Mouse (Mus musculus) testis, postnatal 10 days (tissue): ENCODE measurements around the gene Syt16.

Experiments used
- DNase-seq: peaks from one replicate; pipeline ENCODE4 v3.0.0; 2021; ENCODE audit warnings: low spot score

The Syt16 gene

DNA sequence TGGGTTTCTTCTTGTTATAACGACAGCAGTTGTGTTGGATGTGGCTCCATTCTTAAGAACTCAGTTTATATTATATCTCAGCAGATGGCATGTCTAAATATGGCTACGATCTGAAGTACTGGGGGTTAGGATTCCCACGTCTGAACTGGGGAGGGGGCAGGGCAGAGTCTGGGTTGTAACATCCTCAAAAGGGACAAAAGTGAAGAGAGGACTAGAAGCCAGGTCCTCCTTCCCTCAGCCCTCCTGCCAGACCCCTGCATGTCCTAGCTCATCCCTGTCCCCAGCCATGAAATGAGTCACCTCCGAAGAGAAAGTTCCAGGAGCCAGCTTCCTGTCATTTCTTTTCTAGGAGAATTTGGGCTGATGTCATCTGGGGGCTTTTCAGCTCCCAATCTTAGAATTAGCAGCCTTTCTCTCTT lies 111.2 kb downstream of the Syt16 start:
- DNase-seq = no peak

GRCm38 (mm10) chr12:74109462-74110068 lies 112.1 kb downstream of the Syt16 start:
- DNase-seq = no peak

DNA sequence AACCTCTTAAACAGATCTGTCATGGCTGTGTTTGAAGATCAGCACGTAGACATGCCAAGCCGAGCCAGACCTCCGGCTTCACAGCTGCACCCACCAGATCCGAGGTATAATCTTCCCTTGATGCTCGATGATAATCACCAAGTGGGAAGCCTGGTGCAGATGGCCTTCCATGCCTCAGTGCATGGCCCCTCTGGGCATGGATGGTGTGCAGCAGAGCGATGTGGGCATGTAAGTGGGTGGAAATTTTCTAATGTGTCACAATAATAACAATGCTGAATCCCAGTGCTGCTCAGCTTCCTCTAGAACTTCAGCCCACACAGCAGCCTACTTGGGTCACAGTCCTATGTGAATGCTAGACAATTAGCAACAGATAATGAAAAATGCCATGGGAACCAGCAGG lies 119.4 kb downstream of the Syt16 start:
- no peak for DNase-seq

DNA sequence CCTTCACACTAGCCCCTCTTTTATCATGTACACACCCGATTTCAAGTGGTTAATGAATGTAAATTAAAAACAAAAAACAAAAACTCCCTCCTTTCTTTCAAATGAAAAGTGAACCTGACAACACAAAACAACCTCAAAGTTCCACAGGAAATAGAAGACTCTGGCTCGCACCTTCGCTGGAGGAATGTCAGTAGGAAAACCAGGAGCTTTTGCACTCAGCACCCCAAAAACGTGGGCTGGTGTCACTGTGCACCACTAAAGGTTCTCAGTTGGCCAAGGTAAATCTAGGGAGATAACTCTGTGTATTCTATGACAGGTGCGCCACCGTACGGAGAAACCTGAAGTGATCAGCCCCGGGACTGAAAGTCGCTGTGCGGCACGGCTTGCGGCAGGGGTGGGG lies 128.3 kb downstream of the Syt16 start:
- DNase-seq = no peak

GRCm38 (mm10) chr12:74128229-74128628 lies 130.8 kb downstream of the Syt16 start:
- no peak for DNase-seq

DNA sequence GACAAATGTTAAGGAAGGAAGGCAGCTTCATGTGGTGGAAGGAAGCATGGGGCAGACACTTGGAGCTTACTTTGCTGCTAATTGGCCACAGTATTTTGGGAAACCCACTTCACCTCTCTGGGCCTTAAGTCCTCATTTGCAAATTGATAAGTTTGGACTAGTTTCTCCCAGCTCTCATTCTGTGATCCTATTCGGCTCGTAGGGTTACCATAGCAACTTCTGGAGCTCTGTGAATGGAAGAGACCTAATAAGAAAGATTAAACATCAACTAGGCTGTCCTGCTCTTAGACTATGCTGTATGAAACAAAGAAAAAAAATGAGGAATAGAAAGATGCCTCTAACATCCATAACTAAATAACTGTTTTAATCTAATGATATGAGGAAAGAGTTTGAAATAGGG lies 134.3 kb downstream of the Syt16 start:
- DNase-seq = no peak

- DNase-seq = no peak
These were observed 144.7 kb downstream of the Syt16 start for GRCm38 (mm10) chr12:74142147-74142546.

DNA sequence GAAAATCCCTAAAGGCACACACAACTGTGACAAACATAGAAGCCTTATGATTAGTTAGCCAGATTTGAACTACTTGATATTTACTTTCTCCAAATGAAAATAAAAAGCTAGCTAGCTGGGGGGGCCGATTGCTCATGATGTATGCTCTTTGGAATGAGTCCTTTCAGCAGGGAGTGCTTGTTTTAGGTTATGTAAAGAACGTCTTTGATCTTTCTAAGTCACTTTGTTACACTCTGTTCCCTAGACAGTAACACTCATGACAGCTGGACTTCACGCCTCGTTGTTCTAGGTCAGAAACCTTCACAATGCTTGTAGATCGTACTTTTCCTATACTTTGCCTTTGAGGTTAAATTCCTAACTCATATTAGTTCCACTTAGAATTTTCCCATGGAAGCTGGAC lies 146.9 kb downstream of the Syt16 start:
- DNase-seq = no peak

DNA sequence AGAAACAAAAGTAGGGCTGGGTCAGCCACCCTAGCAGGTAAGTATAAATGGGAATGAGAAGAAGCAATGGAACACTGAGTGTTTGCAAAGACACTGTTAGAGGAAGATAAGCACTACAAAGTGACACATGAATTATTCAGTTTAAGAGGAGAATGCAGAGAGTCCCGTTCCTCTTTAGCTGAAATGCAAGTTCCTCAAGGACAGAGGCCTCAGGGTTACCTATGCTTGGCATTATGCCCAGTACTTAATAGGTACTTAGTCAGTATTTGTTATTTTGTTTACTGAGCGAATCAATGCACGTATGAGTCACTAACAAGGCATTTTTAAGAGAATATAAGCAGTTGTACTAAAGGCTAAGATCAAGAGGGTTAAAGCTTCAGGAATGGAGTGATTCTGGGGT lies 163.3 kb downstream of the Syt16 start:
- no peak for DNase-seq

DNA sequence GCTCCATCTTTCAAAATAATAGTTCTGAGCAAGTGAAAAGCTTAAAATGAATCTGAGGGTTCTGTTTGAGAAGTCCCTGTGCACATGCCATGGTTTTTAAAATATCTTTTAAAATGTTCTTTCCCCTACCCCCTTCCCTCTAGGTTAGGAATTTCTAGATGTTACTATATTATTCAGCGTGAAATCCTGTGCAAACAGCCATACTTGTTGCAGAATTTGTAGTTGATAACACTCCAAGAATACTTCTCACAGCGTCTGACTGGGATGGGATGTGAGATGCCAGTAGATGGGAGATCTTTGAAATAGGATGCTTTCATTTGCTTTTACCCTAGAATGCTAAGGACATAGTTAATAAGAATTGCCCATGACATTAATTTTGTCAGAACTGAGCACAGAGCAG lies 165.6 kb downstream of the Syt16 start:
- no peak for DNase-seq

- DNase-seq = no peak
These were observed 173.8 kb downstream of the Syt16 start for GRCm38 (mm10) chr12:74171257-74171656.

DNA sequence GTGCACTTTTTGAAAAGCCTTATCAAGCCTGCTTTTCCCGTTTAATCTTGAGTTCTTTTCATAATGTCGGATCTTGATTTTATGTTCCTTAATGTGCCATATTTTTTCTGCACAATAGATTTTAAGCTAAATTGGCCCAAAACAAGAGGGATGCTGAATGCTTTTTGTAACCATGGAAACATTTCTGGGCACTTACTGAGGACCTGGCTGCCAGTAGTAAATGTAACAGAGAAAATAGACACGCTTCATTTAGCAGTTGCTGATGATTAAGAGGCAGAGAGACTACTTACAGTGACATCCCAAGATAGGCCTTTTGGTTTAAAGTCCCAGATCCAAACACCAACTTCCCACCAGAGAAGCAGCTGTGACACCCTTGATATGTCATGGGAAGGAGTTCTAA lies 176.4 kb downstream of the Syt16 start:
- no peak for DNase-seq

- no peak for DNase-seq
These were observed 187.1 kb downstream of the Syt16 start for GRCm38 (mm10) chr12:74184596-74184995.

DNA sequence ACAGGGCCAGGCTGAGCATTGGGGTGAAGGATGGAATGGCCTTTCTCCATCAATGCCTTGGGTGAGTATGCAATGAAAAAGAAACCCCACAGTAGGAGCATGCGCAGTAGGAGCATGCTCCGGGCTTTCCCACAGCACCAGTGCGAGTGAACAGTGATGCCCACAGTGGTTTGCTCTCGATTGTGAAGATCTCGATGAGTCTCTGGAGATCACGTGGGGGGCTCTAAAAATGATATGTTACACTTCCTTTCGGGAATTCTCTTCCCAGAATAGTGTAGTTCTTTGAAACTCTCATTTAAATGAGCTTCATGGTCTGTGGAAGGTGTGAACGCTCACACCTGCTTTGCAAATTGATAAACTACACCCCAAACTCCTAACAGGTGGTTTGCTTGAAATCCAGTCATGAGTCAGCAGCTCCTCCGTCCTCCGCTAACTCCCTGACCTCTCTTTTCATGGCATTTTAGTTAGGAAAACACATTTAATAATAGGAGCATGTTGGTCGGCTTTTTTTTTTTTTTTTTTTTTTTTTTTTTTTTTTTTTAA lies 190.9 kb downstream of the Syt16 start:
- no peak for DNase-seq

DNA sequence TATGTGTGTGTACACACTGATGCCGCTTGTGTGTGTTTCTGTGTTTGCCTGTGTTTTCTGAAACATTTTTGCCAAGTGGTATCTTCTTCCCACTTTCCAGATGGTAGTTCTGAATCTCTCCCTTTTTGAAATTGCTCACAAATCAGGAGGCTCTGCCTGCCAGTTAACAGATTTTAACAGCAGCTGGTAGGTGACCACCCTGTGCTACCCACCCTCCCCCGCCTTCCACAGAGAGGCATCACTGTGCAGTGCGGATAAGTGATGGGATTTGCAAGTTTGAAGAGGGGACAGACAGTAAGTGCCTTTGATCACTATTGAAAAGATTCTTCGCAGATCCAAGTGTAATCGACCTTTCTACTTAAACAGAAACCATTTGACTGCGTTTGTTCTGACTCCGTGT lies 191.4 kb downstream of the Syt16 start:
- DNase-seq = no peak

DNA sequence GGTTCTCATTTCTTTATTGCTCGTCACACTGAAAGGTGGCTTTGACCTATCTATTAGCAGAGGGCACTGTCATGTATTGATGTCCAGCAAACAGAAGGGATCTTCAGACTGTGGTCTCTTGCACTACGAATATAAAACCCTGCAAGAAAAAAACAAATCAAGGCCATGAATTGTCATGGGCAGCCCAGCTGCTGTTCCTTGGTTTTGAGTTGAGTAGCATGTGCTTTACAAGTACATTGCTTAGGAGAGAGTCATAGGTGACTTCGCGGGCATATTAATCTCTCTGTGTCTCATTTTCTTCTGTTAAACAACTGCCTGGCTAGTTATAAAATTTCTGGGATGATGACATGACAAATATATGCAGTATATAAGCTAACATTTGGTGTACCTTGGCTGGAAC lies 192.4 kb downstream of the Syt16 start:
- no peak for DNase-seq

DNA sequence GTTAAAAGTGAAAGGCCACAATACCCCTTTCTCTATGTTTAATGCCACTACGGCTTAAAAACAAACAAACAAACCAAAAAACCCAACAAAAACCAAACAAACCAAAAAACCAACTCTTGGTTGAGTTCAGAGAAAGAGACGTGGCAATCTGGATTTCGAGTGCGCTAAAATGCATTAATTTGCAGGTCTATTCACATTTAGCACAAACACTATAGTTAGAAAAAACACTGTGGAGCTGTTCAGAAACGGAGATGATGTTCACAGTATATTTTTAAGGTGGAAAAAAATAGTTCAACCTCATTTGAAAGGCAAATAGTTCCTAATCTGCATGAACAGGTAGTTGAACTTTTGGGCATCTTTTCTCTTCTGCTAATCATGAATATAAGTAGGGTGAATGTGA lies 192.8 kb downstream of the Syt16 start:
- no peak for DNase-seq

DNA sequence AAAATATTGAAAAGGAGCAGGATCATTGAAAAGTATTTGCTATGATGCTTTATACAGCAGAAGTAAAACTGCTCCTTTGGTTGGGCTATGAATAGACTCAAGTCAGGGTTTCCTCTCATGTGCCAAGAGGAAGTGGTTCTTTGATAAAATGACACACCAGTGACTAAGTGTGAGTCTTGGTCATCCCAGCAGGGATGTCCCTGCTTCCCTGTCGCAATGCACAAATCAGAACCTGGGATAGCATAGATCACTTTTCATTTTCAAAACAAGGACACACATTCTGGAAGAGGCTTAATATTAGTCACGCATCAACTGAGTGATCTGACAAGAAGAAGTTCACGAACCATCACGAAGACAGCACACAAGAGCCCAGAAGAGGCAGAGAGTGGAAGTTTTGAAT lies 195.1 kb downstream of the Syt16 start:
- no peak for DNase-seq

GRCm38 (mm10) chr12:74201410-74201809 lies 203.9 kb downstream of the Syt16 start:
- DNase-seq = no peak

DNA sequence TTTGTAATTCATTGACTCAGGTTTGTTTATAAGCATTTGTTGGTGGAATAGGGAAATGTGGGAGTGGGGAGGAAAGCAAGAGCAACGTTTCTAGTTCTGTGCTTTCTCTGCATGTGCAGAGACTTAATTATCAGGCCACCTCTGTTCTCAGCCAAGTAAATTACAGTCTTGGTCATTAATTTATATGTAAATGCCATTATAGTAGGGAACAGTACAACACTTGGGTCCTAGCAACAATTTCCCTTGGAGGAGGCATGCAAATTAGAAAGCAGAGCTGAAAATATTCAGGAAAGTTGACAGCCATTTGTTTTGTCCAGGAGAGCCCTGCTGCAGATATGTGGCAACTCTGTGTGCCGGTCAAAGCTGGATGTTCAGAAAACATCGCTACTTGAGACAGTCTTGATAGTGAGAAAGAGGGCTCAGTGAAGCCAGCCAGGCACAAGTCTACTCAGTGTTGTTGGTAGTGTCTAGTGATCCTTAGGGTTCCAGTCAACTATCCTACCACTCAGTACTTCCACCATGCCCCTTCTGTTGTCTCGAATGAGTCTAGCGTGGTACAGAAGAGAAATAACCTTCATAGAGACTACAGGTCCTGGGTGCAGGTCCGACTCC lies 205.1 kb downstream of the Syt16 start:
- DNase-seq = no peak

DNA sequence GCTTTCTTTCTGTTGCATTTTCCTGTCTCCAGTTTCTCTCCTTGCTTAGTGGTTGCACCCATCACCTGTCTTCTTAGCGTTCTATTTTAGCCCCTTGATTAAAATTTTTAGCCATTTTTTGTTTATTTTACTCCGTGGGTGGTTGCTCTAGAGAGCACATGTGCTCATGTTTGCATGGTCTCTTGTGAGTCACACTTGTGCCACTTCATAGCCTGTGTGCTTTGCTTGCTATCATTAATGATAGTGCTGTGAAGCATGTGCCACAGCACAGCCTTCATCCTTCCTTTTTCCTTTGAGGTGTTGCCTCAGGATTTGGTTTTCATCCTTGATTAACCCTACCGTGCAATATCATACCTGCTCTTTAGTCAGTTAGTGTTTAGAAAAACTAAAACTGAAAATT lies 214.7 kb downstream of the Syt16 start:
- DNase-seq = no peak

GRCm38 (mm10) chr12:74216103-74216728 lies 218.8 kb downstream of the Syt16 start:
- no peak for DNase-seq

DNA sequence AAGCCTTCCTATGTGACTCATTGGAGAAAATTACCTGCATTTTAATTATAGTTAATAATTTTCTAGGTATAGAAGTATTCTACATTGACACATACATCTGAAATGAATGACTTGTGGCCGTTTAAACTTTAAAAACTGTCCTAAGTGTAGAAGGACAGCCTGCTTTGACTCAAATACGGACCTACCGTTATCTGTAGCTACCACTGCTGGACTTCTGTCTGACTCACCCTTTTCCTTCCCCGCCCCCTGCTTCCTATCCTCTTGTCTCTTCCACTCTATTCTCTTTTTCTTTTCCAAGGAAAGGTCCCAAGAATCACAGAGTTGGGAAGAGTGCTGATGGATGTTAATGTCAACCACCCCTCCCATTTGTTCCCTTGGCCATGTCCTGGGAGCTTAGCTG lies 222.4 kb downstream of the Syt16 start:
- DNase-seq = no peak

DNA sequence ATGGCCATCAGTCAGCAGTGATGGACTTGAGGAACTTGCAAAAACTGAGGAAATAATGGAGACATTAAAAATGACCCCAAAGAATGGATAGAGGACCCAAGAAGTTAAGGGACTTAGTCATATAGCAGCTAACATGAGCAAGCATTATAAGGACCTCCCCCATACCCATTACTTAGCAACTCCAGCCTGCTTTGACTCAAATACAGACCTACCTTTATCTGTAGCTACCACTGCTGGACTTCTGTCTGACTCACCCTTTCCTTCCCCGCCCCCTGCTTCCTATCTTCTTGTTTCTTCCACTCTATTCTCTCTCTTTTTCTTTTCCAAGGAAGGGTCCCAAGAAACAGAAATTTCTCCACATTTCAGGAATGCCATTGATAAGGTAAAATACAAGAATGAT lies 223.2 kb downstream of the Syt16 start:
- DNase-seq = no peak
